Mouse (Mus musculus): ENCODE results near the gene Pcsk6.

DNA sequence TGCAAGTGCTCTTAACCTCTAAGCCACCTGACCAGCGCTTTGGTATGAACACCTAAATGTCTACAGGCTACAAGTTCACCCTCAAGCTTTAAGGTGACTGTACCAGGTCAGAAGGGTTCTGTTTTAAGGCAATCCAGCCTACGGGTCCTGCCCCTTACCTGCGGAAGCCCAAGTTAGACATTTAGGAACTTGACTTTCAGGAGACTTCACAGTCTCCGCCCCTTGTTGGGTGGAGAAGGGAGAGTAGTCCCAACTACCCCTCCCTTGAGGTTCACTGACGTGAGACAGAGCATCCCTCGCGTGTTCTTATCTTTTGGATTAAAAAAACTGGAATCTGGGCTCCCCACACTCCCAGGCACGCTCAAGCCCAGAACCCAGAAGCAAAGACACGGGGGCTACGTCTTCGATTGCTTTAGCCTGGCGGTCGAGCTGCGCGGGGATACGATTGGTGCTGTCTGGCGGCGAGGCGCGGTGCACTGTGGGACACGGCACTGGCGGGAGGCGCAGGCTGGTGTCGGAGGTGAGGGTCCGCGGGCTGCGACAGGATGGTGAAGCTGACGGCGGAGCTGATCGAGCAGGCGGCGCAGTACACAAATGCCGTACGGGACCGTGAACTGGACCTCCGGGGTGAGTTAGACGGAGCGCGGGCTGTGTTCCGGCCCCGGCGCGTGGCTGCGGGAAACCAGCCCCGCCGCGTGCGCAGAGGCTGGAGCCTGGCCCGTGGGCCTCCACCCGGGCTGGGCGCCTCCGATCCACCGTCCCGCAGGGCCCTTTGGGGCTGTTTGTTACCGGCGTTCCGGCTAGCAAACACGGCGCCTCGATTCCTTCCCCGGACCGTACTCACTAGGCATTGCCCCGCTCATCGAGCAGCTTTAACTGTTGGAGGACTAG is 198.8 kb downstream of the Pcsk6 start:
- TF ChIP-seq CTCF (IDR thresholded peaks at IDR 0.05; ENCODE audit: low read depth): peak; percentile 26; the same call in 1 of the 2 replicates
- no peak for TF ChIP-seq EP300 (IDR thresholded peaks at IDR 0.05; ENCODE audit: low read depth)

Measured in liver, embryonic 14.5 days (tissue).